Mouse (Mus musculus): ENCODE results near the gene Map3k14.
A peak's percentile ranks its signal among the peaks of the same experiment; 100 is the strongest.
"Not testable (repeated sequence)": the region's sequence is repeated elsewhere in the genome, so short reads cannot be mapped to it uniquely, and the experiment has no call there.

Gene Map3k14

GRCm38 (mm10) chr11:103267346-103268219, at the start of gene Map3k14:
Map3k14 (minus strand) TSS chr11:103267472.
- peak; percentile 98 for DNase-seq (ENCODE audit: extremely low read depth, low read depth)

- DNase-seq (ENCODE audit: extremely low read depth, low read depth), result no peak
Measured at GRCm38 (mm10) chr11:103315379-103315778, 48.1 kb upstream of the Map3k14 start.

- DNase-seq (ENCODE audit: extremely low read depth, low read depth), result no peak
Measured at GRCm38 (mm10) chr11:103314736-103315374, 47.6 kb upstream of the Map3k14 start.

GRCm38 (mm10) chr11:103313542-103313941, 46.3 kb upstream of the Map3k14 start:
- DNase-seq (ENCODE audit: extremely low read depth, low read depth), result no peak

GRCm38 (mm10) chr11:103312655-103313255, 45.5 kb upstream of the Map3k14 start:
- no peak for DNase-seq (ENCODE audit: extremely low read depth, low read depth)

GRCm38 (mm10) chr11:103311960-103312611, 44.8 kb upstream of the Map3k14 start:
- no peak for DNase-seq (ENCODE audit: extremely low read depth, low read depth)

GRCm38 (mm10) chr11:103309956-103310574, 42.8 kb upstream of the Map3k14 start:
- no peak for DNase-seq (ENCODE audit: extremely low read depth, low read depth)

- DNase-seq (ENCODE audit: extremely low read depth, low read depth), result no peak
Measured at GRCm38 (mm10) chr11:103307910-103308309, 40.6 kb upstream of the Map3k14 start.

GRCm38 (mm10) chr11:103304525-103304924, 37.3 kb upstream of the Map3k14 start:
- no peak for DNase-seq (ENCODE audit: extremely low read depth, low read depth)

- no peak for DNase-seq (ENCODE audit: extremely low read depth, low read depth)
Measured at GRCm38 (mm10) chr11:103294772-103295171, 27.5 kb upstream of the Map3k14 start.

GRCm38 (mm10) chr11:103294066-103294465, 26.8 kb upstream of the Map3k14 start:
- no peak for DNase-seq (ENCODE audit: extremely low read depth, low read depth)

GRCm38 (mm10) chr11:103292890-103293287, 25.6 kb upstream of the Map3k14 start:
- no peak for DNase-seq (ENCODE audit: extremely low read depth, low read depth)

GRCm38 (mm10) chr11:103292152-103292889, 25.0 kb upstream of the Map3k14 start:
- DNase-seq (ENCODE audit: extremely low read depth, low read depth), result peak; percentile 49

- DNase-seq (ENCODE audit: extremely low read depth, low read depth), result not testable (repeated sequence)
Measured at GRCm38 (mm10) chr11:103290841-103291240, 23.6 kb upstream of the Map3k14 start.

- no peak for DNase-seq (ENCODE audit: extremely low read depth, low read depth)
Measured at GRCm38 (mm10) chr11:103288291-103288963, 21.2 kb upstream of the Map3k14 start.

GRCm38 (mm10) chr11:103286910-103287309, 19.6 kb upstream of the Map3k14 start:
- DNase-seq (ENCODE audit: extremely low read depth, low read depth), result no peak

GRCm38 (mm10) chr11:103285951-103286350, 18.7 kb upstream of the Map3k14 start:
- DNase-seq (ENCODE audit: extremely low read depth, low read depth), result no peak

- DNase-seq (ENCODE audit: extremely low read depth, low read depth), result no peak
Measured at GRCm38 (mm10) chr11:103285276-103285675, 18.0 kb upstream of the Map3k14 start.

GRCm38 (mm10) chr11:103281784-103282183, 14.5 kb upstream of the Map3k14 start:
- no peak for DNase-seq (ENCODE audit: extremely low read depth, low read depth)

GRCm38 (mm10) chr11:103276450-103276849, 9.2 kb upstream of the Map3k14 start:
- DNase-seq (ENCODE audit: extremely low read depth, low read depth), result no peak

Measured in MEL-GATA-1-ER (cell line).